Mouse (Mus musculus): Measurements from ENCODE around the gene Gm28038. TPM values are rescaled to one million over a fixed set of nuclear protein-coding genes. Genes with fewer than 3 reads are reported as not detected.

Gene Gm28038
- polyA plus RNA-seq, 1 experiment from 2014 or later = not detected

GRCm38 (mm10) chr2:30319260-30319659 lies 38.4 kb downstream of the Gm28038 start:
- no peaks in the 10 kb centered on the region for H3K27me3 ChIP-seq
- in situ Hi-C loops (cut with MboI; ENCODE audit: low pct_unique_long_range_greater_than_20kb) = no loop called here
- ChIA-PET POLR2A (no interaction called here), CTCF (no interaction called here)
- DNase-seq (ENCODE audit: low read depth, low spot score) (no peak), ATAC-seq (no peak)
- TF ChIP-seq CTCF (IDR thresholded peaks at IDR 0.05) = no peak

DNA sequence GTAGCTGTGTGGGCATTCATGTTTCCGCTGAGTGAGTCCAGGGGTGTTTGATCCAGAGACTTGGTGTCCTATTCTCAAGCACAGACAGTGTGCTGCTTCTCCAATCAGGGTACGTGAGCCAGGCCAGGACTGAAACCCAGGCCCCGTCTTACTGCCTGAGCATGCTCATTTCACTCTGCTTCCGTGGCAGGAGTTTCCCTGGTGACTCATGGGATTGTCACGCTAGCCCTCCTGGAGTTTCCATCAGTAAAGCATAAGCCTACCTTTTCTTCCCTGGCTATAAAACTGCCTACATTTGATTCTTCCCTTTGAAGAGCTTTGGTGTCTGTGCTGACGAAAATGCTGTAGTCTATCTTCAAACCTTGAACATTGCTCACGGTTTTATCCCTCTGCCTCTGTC lies 42.3 kb downstream of the Gm28038 start:
- no peak for TF ChIP-seq CTCF (IDR thresholded peaks at IDR 0.05)
- peak; percentile 67 for ATAC-seq
- H3K27me3 ChIP-seq = no peaks in the 10 kb centered on the region
- ChIA-PET CTCF (interaction anchor here (1.0 kb wide), 1 partner anchor 16 kb away, joined by 3 read pairs; no protein-coding TSS in a partner anchor), POLR2A (no interaction called here)
- DNase-seq (ENCODE audit: low read depth, low spot score) = peak; percentile 43
- in situ Hi-C loops (cut with MboI; ENCODE audit: low pct_unique_long_range_greater_than_20kb) = no loop called here

DNA sequence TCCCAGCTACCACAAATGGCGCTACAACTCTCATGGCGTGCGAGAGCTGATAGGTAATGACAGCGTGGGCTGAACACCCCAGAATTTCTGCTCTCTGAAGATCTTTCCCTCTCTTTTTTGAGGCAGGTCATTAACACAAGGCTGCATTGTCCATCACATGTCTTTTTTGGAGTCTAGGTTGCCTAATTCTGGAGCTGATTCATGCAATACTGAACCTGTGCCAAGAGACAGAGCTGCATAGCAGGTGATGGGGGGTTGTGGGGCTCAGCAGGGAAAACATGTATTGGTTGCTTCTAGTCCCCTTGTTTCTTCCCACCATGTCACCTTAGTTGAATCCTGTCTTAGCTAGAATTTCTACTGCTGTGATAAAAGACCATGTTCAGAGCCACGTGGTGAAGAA lies 44.5 kb downstream of the Gm28038 start:
- no peak for TF ChIP-seq CTCF (IDR thresholded peaks at IDR 0.05)
- ChIA-PET POLR2A (no interaction called here), CTCF (no interaction called here)
- no peaks in the 10 kb centered on the region for H3K27me3 ChIP-seq
- ATAC-seq (no peak), DNase-seq (ENCODE audit: low read depth, low spot score) (no peak)
- in situ Hi-C loops (cut with MboI; ENCODE audit: low pct_unique_long_range_greater_than_20kb) = no loop called here

GRCm38 (mm10) chr2:30327276-30327675 lies 46.4 kb downstream of the Gm28038 start:
- no peak for DNase-seq (ENCODE audit: low read depth, low spot score)
- no peak for TF ChIP-seq CTCF (IDR thresholded peaks at IDR 0.05)
- in situ Hi-C loops (cut with MboI; ENCODE audit: low pct_unique_long_range_greater_than_20kb) = no loop called here
- CTCF ChIA-PET = interaction anchor here (0.6 to 1.5 kb wide), 4 partner anchors 9 to 19 kb away, joined by 3 to 4 read pairs (median 4); no protein-coding TSS in a partner anchor
- H3K27me3 ChIP-seq = no peaks in the 10 kb centered on the region
- POLR2A ChIA-PET = no interaction called here
- ATAC-seq = no peak

GRCm38 (mm10) chr2:30328791-30329190 lies 47.9 kb downstream of the Gm28038 start:
- H3K27me3 ChIP-seq = no peaks in the 10 kb centered on the region
- ATAC-seq (no peak), DNase-seq (ENCODE audit: low read depth, low spot score) (no peak)
- TF ChIP-seq CTCF (IDR thresholded peaks at IDR 0.05) = no peak
- ChIA-PET POLR2A (no interaction called here), CTCF (interaction anchor here (1.0 to 1.5 kb wide), 2 partner anchors 12 to 15 kb away, joined by 3 read pairs; no protein-coding TSS in a partner anchor)
- in situ Hi-C loops (cut with MboI; ENCODE audit: low pct_unique_long_range_greater_than_20kb) = no loop called here

GRCm38 (mm10) chr2:30335324-30335723 lies 54.5 kb downstream of the Gm28038 start:
- CTCF ChIA-PET = interaction anchor here (1.7 kb wide), 1 partner anchor 9 kb away, joined by 4 read pairs; no protein-coding TSS in a partner anchor
- ATAC-seq = no peak
- POLR2A ChIA-PET = no interaction called here
- in situ Hi-C loops (cut with MboI; ENCODE audit: low pct_unique_long_range_greater_than_20kb) = no loop called here
- TF ChIP-seq CTCF (IDR thresholded peaks at IDR 0.05) = no peak
- no peak for DNase-seq (ENCODE audit: low read depth, low spot score)
- no peaks in the 10 kb centered on the region for H3K27me3 ChIP-seq

- no peak for TF ChIP-seq CTCF (IDR thresholded peaks at IDR 0.05)
- no peak for DNase-seq (ENCODE audit: low read depth, low spot score)
- in situ Hi-C loops (cut with MboI; ENCODE audit: low pct_unique_long_range_greater_than_20kb) = no loop called here
- ChIA-PET CTCF (interaction anchor here (1.7 kb wide), 1 partner anchor 10 kb away, joined by 4 read pairs; no protein-coding TSS in a partner anchor), POLR2A (no interaction called here)
- no peak for ATAC-seq
- H3K27me3 ChIP-seq = no peaks in the 10 kb centered on the region
Observed at GRCm38 (mm10) chr2:30336174-30336915, 55.5 kb downstream of the Gm28038 start.

DNA sequence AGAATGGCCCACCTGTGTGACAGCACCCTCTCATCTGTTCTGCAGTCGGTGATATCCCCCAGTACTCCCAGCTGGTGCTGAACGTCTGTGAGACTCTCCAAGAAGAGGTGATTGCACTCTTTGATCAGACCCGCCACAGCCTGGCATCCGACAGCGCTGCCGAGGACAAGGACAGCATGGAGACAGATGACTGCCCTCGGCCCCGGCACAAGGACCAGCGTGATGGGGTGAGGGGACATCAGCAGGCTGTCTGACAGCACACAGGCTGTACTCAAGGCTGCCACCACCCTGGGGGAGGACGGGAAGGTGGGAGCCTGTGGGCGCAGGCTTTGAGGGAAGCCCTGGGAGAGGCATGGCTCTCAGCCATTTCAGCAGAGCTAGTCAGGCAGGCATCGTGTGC lies 56.3 kb downstream of the Gm28038 start:
- no peak for DNase-seq (ENCODE audit: low read depth, low spot score)
- no peak for TF ChIP-seq CTCF (IDR thresholded peaks at IDR 0.05)
- in situ Hi-C loops (cut with MboI; ENCODE audit: low pct_unique_long_range_greater_than_20kb) = no loop called here
- ChIA-PET POLR2A (no interaction called here), CTCF (interaction anchor here (1.7 kb wide), 1 partner anchor 10 kb away, joined by 4 read pairs; no protein-coding TSS in a partner anchor)
- no peaks in the 10 kb centered on the region for H3K27me3 ChIP-seq
- ATAC-seq = no peak

- TF ChIP-seq CTCF (IDR thresholded peaks at IDR 0.05) = no peak
- POLR2A ChIA-PET = no interaction called here
- ATAC-seq (no peak), DNase-seq (ENCODE audit: low read depth, low spot score) (no peak)
- CTCF ChIA-PET = no interaction called here
- in situ Hi-C loops (cut with MboI; ENCODE audit: low pct_unique_long_range_greater_than_20kb) = no loop called here
- no peaks in the 10 kb centered on the region for H3K27me3 ChIP-seq
Observed at GRCm38 (mm10) chr2:30342061-30342460, 61.2 kb downstream of the Gm28038 start.

GRCm38 (mm10) chr2:30342544-30342943 lies 61.7 kb downstream of the Gm28038 start:
- CTCF ChIA-PET = no interaction called here
- ATAC-seq = no peak
- no peaks in the 10 kb centered on the region for H3K27me3 ChIP-seq
- TF ChIP-seq CTCF (IDR thresholded peaks at IDR 0.05) = no peak
- DNase-seq (ENCODE audit: low read depth, low spot score) = no peak
- POLR2A ChIA-PET = interaction anchor here (1.7 kb wide), 1 partner anchor 12 kb away, joined by 5 read pairs; no protein-coding TSS in a partner anchor
- in situ Hi-C loops (cut with MboI; ENCODE audit: low pct_unique_long_range_greater_than_20kb) = no loop called here

DNA sequence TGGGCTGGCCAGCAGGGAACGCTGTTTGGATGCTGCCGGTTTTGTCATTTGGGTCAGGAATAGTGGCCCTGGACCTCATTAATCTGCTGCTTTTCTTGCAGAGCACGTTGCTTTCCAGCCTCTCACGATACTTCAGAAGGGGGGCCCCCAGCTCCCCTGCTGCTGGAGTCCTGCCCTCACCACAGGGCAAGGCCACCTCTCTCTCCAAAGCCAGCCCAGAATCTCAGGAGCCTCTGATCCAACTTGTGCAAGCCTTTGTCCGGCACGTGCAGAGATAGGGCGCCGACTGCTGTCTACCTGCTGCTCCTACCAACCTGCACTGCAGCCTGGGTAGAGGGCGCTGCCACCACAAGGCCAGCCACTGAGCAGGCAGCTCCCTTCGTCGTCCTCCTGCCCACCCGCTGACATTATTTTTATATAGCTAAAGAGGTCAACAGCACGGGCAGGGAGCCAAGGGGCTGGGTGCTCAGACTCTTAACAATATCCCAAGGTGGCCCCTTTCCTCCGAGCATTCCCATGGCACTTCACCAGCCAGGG lies 62.8 kb downstream of the Gm28038 start:
- in situ Hi-C loops (cut with MboI; ENCODE audit: low pct_unique_long_range_greater_than_20kb) = no loop called here
- ATAC-seq (no peak), DNase-seq (ENCODE audit: low read depth, low spot score) (no peak)
- ChIA-PET POLR2A (interaction anchor here (1.7 kb wide), 1 partner anchor 11 kb away, joined by 5 read pairs; no protein-coding TSS in a partner anchor), CTCF (no interaction called here)
- TF ChIP-seq CTCF (IDR thresholded peaks at IDR 0.05) = no peak
- no peaks in the 10 kb centered on the region for H3K27me3 ChIP-seq

All from Patski (cell line).